22 mouse cellular contexts compared by ENCODE assay signal in the genomic region with DNA sequence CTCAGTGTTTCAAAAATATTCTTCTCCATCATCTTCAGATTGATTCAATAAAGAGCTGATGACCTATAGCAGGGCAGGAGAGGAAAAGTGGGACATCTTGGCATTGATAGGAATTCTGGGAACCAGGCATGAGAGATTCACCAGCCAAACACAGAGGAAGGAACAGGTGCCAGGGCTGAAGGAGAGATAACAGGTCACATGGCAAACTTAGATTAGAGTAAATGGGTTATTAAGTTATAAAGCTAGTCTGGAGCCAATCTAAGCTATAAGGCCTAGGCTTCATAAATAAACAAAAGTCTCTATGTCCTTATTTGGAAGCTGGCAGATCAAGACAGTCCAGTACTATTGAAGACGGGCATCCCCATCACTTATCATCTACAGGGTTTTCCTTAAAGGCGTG. TPM values are rescaled to one million over a fixed set of nuclear protein-coding genes. Genes with fewer than 3 reads are reported as not detected.
DNase-seq lines count a peak whose midpoint lies in the region; ATAC-seq and TF ChIP-seq lines count a peak whose summit lies in the region.
"Had no signal": no experiment of that assay in that cellular context is flagged by ENCODE, and none has a peak within 500 bp of the region (broad histone marks: within the 10 kb centered on the region; RNA-seq: fewer than 3 reads in every experiment).

No protein-coding gene starts in this region.

- no peak overlapping the region for H3K9ac ChIP-seq in MEL (ENCODE audit: control insufficient read depth, low read depth, low read length, poor library complexity, severe bottlenecking)
- no peak overlapping the region for H3K9ac ChIP-seq in intestine, postnatal 0 days (ENCODE audit: low read depth, low read length)
- no peak overlapping the region for H3K9ac ChIP-seq in liver, embryonic 16.5 days (ENCODE audit: low read depth, low read length)
- no peak overlapping the region for H3K9ac ChIP-seq in forebrain, embryonic 11.5 days (ENCODE audit: low read length)
- H3K9ac ChIP-seq in forebrain, embryonic 13.5 days, result no peak overlapping the region
- H3K9ac ChIP-seq: embryonic facial prominence, embryonic 15.5 days; heart, embryonic 13.5 days; hindbrain, embryonic 15.5 days had no signal

- TF ChIP-seq CTCF in MEL (IDR thresholded peaks at IDR 0.05 in 2 of 3, conservative IDR thresholded peaks at IDR 0.05 in 1 of 3; ENCODE audit: control insufficient read depth in 1 of 3, insufficient read depth in 1 of 3, low read depth in 2 of 3, low read length in 3 of 3, poor library complexity in 1 of 3, severe bottlenecking in 1 of 3), result no peak
- no peak for TF ChIP-seq CTCF in intestine, postnatal 0 days (IDR thresholded peaks at IDR 0.05; ENCODE audit: low read depth)

- no peaks in the 10 kb centered on the region for H3K79me2 ChIP-seq in MEL (ENCODE audit: control insufficient read depth, insufficient read depth, low read length, poor library complexity)

- WGBS in intestine, postnatal 0 days, result 31% methylated on average over 2 of the region's 2 CpGs
- WGBS in liver, embryonic 16.5 days (ENCODE audit: insufficient replicate concordance), result 63% methylated on average over 2 of the region's 2 CpGs
- WGBS in forebrain, embryonic 11.5 days, result 95% methylated on average over 2 of the region's 2 CpGs
- WGBS in forebrain, embryonic 13.5 days, result 84% methylated on average over 2 of the region's 2 CpGs

- ATAC-seq in erythroblast, adult 5-6 weeks (replicated peaks; ENCODE audit: low FRiP score, poor library complexity, severe bottlenecking), result peak; percentile 68
- ATAC-seq in intestine, postnatal 0 days, result peak; percentile 54
- peak; percentile 59 for ATAC-seq in liver, embryonic 16.5 days (ENCODE audit: low read depth)
- ATAC-seq in forebrain, embryonic 11.5 days (replicated peaks; ENCODE audit: low FRiP score), result no peak
- no peak for ATAC-seq in forebrain, embryonic 13.5 days
- ATAC-seq: activated CD4-positive, CD25-positive, alpha-beta regulatory T cell, adult 4 months; forebrain, embryonic 14.5 days had no signal

- no peak overlapping the region for H3K4me2 ChIP-seq in intestine, postnatal 0 days (replicated peaks; ENCODE audit: low read depth)
- peak overlapping the region; percentile 7; the same call in 1 of the 2 replicates for H3K4me2 ChIP-seq in liver, embryonic 16.5 days (ENCODE audit: low read depth, low read length)
- no peak overlapping the region for H3K4me2 ChIP-seq in forebrain, embryonic 11.5 days (ENCODE audit: low read depth, low read length, severe bottlenecking)
- no peak overlapping the region for H3K4me2 ChIP-seq in forebrain, embryonic 13.5 days
- H3K4me2 ChIP-seq: embryonic facial prominence, embryonic 15.5 days; heart, embryonic 13.5 days; hindbrain, embryonic 15.5 days had no signal

- no peak overlapping the region for H3K4me3 ChIP-seq in MEL (ENCODE audit: control insufficient read depth in 1 of 2, insufficient read depth in 1 of 2, low read depth in 2 of 2, low read length in 2 of 2)
- no peak overlapping the region for H3K4me3 ChIP-seq in intestine, postnatal 0 days (ENCODE audit: low read depth, low read length)
- H3K4me3 ChIP-seq in liver, embryonic 16.5 days (ENCODE audit: low read depth, low read length), result no peak overlapping the region
- H3K4me3 ChIP-seq in forebrain, embryonic 11.5 days (ENCODE audit: low read depth, low read length), result no peak overlapping the region
- no peak overlapping the region for H3K4me3 ChIP-seq in forebrain, embryonic 13.5 days
- H3K4me3 ChIP-seq: embryonic facial prominence, embryonic 15.5 days; gastrocnemius, adult 2 months; heart, embryonic 13.5 days; hindbrain, embryonic 15.5 days had no signal

- H3K36me3 ChIP-seq in MEL (ENCODE audit: control insufficient read depth in 1 of 2, insufficient read depth in 2 of 2, low read length in 2 of 2), result peaks cover 0 to 33% of the 10 kb centered on the region in 2 experiments; a peak in 2 of 4 replicates
- no peaks in the 10 kb centered on the region for H3K36me3 ChIP-seq in intestine, postnatal 0 days (ENCODE audit: control insufficient read depth, insufficient read depth)
- H3K36me3 ChIP-seq in liver, embryonic 16.5 days (ENCODE audit: control insufficient read depth, insufficient read depth), result no peaks in the 10 kb centered on the region
- H3K36me3 ChIP-seq in forebrain, embryonic 11.5 days (ENCODE audit: control insufficient read depth, insufficient read depth, low read length), result no peaks in the 10 kb centered on the region
- H3K36me3 ChIP-seq in forebrain, embryonic 13.5 days (ENCODE audit: poor library complexity, severe bottlenecking), result no peaks in the 10 kb centered on the region
- H3K36me3 ChIP-seq: embryonic facial prominence, embryonic 15.5 days; heart, embryonic 13.5 days; hindbrain, embryonic 15.5 days had no signal

- DNase-seq in MEL (ENCODE audit: low read depth, low spot score), result no peak
- DNase-seq in lung, postnatal 36 days, result no peak
- no peak for DNase-seq in forebrain, embryonic 11.5 days (ENCODE audit: low spot score)
- DNase-seq: adrenal gland, postnatal 14 days; cerebellum, adult 2 months; cerebellum, postnatal 14 days; embryo, embryonic 11 days; gastrocnemius, adult 2 months; gastrocnemius, postnatal 25 days; heart, postnatal 36 days had no signal

- no peaks in the 10 kb centered on the region for H3K9me3 ChIP-seq in MEL (replicated peaks; ENCODE audit: insufficient read depth, low read length)
- 0 out of 2 replicates have a peak, but pooled peaks cover 3% of the 10 kb centered on the region for H3K9me3 ChIP-seq in intestine, postnatal 0 days (ENCODE audit: control insufficient read depth)
- H3K9me3 ChIP-seq in liver, embryonic 16.5 days (replicated peaks; ENCODE audit: control insufficient read depth, low read length), result no peaks in the 10 kb centered on the region
- H3K9me3 ChIP-seq in forebrain, embryonic 11.5 days (ENCODE audit: control insufficient read depth, low read length), result no peaks in the 10 kb centered on the region
- no peaks in the 10 kb centered on the region for H3K9me3 ChIP-seq in forebrain, embryonic 13.5 days (replicated peaks)
- H3K9me3 ChIP-seq: embryonic facial prominence, embryonic 15.5 days; heart, embryonic 13.5 days; hindbrain, embryonic 15.5 days had no signal

- no peak overlapping the region; the same call in 1 of the 2 replicates for H3K27ac ChIP-seq in MEL (ENCODE audit: control insufficient read depth, low read depth, low read length)
- no peak overlapping the region for H3K27ac ChIP-seq in intestine, postnatal 0 days (ENCODE audit: low read depth, low read length)
- H3K27ac ChIP-seq in liver, embryonic 16.5 days (ENCODE audit: low read length), result 0 out of 2 replicates have a peak overlapping the region, but pooled peaks have one; percentile 23
- H3K27ac ChIP-seq in forebrain, embryonic 11.5 days (ENCODE audit: low read depth, low read length), result no peak overlapping the region
- no peak overlapping the region for H3K27ac ChIP-seq in forebrain, embryonic 13.5 days
- H3K27ac ChIP-seq: embryonic facial prominence, embryonic 15.5 days; gastrocnemius, adult 2 months; heart, embryonic 13.5 days; hindbrain, embryonic 15.5 days had no signal

- no peak for TF ChIP-seq POLR2A in MEL (IDR thresholded peaks at IDR 0.05; ENCODE audit: control insufficient read depth in 1 of 2, insufficient read depth in 1 of 2, low read depth in 1 of 2, low read length in 2 of 2, poor library complexity in 1 of 2)

- H3K27me3 ChIP-seq in MEL (ENCODE audit: control insufficient read depth in 1 of 2, insufficient read depth in 2 of 2, low read length in 2 of 2), result no peaks in the 10 kb centered on the region
- no peaks in the 10 kb centered on the region for H3K27me3 ChIP-seq in intestine, postnatal 0 days (replicated peaks; ENCODE audit: control insufficient read depth, insufficient read depth, low read length)
- no peaks in the 10 kb centered on the region for H3K27me3 ChIP-seq in liver, embryonic 16.5 days (ENCODE audit: control insufficient read depth, insufficient read depth, low read depth, low read length)
- no peaks in the 10 kb centered on the region for H3K27me3 ChIP-seq in forebrain, embryonic 11.5 days (ENCODE audit: control insufficient read depth, insufficient read depth, low read length)
- no peaks in the 10 kb centered on the region for H3K27me3 ChIP-seq in forebrain, embryonic 13.5 days
- H3K27me3 ChIP-seq: embryonic facial prominence, embryonic 15.5 days; heart, embryonic 13.5 days; hindbrain, embryonic 15.5 days had no signal

- peaks cover 14 to 17% of the 10 kb centered on the region in 2 experiments for H3K4me1 ChIP-seq in MEL (ENCODE audit: control insufficient read depth in 1 of 2, insufficient read depth in 2 of 2, low read length in 2 of 2)
- H3K4me1 ChIP-seq in intestine, postnatal 0 days (replicated peaks; ENCODE audit: control insufficient read depth, insufficient read depth, low read length), result no peaks in the 10 kb centered on the region
- H3K4me1 ChIP-seq in liver, embryonic 16.5 days (ENCODE audit: control insufficient read depth, low read depth, low read length), result peaks cover 25% of the 10 kb centered on the region
- H3K4me1 ChIP-seq in forebrain, embryonic 11.5 days (replicated peaks; ENCODE audit: control insufficient read depth, insufficient read depth, low read length), result no peaks in the 10 kb centered on the region
- no peaks in the 10 kb centered on the region for H3K4me1 ChIP-seq in forebrain, embryonic 13.5 days

- no peak for TF ChIP-seq RAD21 in MEL (IDR thresholded peaks at IDR 0.05; ENCODE audit: low read depth, low read length)

- peak in 1 of 2 experiments; percentile 65; a peak in 2 of 4 replicates for TF ChIP-seq EP300 in MEL (IDR thresholded peaks at IDR 0.05; ENCODE audit: low read depth in 1 of 2, low read length in 2 of 2)

RNA-seq across cellular contexts. Expression of a gene that starts 17.3 kb away (rescaled TPM):
- 64.8 and 74.3 TPM in 2 replicates for total RNA-seq in MEL (2012; rRNA removed)
- 10 to 100 TPM in 1 of 2 experiments, not detected in 1; 76.1 TPM for polyA plus RNA-seq in MEL (2012; ENCODE audit: insufficient read depth in 1 of 2, insufficient read length in 2 of 2, low read depth in 1 of 2, low replicate concordance in 2 of 2, missing spikeins in 1 of 2)
- total RNA-seq in erythroblast, adult 5-6 weeks (2015; ENCODE audit: low replicate concordance), result 128 and 166 TPM in 2 replicates
- total RNA-seq in erythroblast, adult 5-6 weeks (2017; ENCODE audit: low replicate concordance), result 163 and 167 TPM in 2 replicates
- polyA plus RNA-seq in intestine, postnatal 0 days (2015; fragmentation: Nextera tagmentation; extraction: Ambion mirVana), result 0.18 and 0.21 TPM in 2 replicates
- 7.5 and 9.0 TPM in 2 replicates for polyA plus RNA-seq in liver, embryonic 16.5 days (2015; fragmentation: Nextera tagmentation; extraction: Ambion mirVana)
- polyA plus RNA-seq in forebrain, embryonic 11.5 days (2014; fragmentation: Nextera tagmentation; extraction: Ambion mirVana), result 0.09 and 0.20 TPM in 2 replicates
- polyA plus RNA-seq in forebrain, embryonic 13.5 days (2015; fragmentation: Nextera tagmentation; extraction: Ambion mirVana), result 0.45 and 0.82 TPM in 2 replicates
- total RNA-seq: gastrocnemius, adult 2 months had no signal
- polyA plus RNA-seq: hindbrain, embryonic 11.5 days had no signal

RNA-seq across cellular contexts. Expression of a gene that starts 29.8 kb away (rescaled TPM):
- not detected in 2 replicates for total RNA-seq in MEL (2012; rRNA removed)
- polyA plus RNA-seq in MEL (2012; ENCODE audit: insufficient read depth in 1 of 2, insufficient read length in 2 of 2, low read depth in 1 of 2, low replicate concordance in 2 of 2, missing spikeins in 1 of 2), result not detected
- not detected in 2 replicates for total RNA-seq in erythroblast, adult 5-6 weeks (2015; ENCODE audit: low replicate concordance)
- not detected in 2 replicates for total RNA-seq in erythroblast, adult 5-6 weeks (2017; ENCODE audit: low replicate concordance)
- 38.4 and 39.2 TPM in 2 replicates for polyA plus RNA-seq in intestine, postnatal 0 days (2015; fragmentation: Nextera tagmentation; extraction: Ambion mirVana)
- polyA plus RNA-seq in liver, embryonic 16.5 days (2015; fragmentation: Nextera tagmentation; extraction: Ambion mirVana), result 1.1 and 1.6 TPM in 2 replicates
- polyA plus RNA-seq in forebrain, embryonic 11.5 days (2014; fragmentation: Nextera tagmentation; extraction: Ambion mirVana), result 1.2 and 1.6 TPM in 2 replicates
- 2.4 and 2.6 TPM in 2 replicates for polyA plus RNA-seq in forebrain, embryonic 13.5 days (2015; fragmentation: Nextera tagmentation; extraction: Ambion mirVana)
- total RNA-seq: common myeloid progenitor, adult 5-6 weeks; granulocyte monocyte progenitor cell, adult 5-6 weeks had no signal
- polyA plus RNA-seq: activated CD4-positive, CD25-positive, alpha-beta regulatory T cell, adult 4 months had no signal

Comparison
In these comparisons a context has a peak if more than half of its experiments do, and no peak if none do; other contexts are left out.
1. ATAC-seq: peak in erythroblast, adult 5-6 weeks (single experiment), intestine, postnatal 0 days (single experiment) and liver, embryonic 16.5 days (single experiment); none in forebrain, embryonic 11.5 days (single experiment) and forebrain, embryonic 13.5 days (single experiment).
2. RNA of a gene that starts 29.8 kb away (polyA plus RNA-seq): 38.4 to 39.2 TPM in intestine, postnatal 0 days; 2.4 to 2.6 TPM in forebrain, embryonic 13.5 days, 1.2 to 1.6 TPM in forebrain, embryonic 11.5 days, 1.1 to 1.6 TPM in liver, embryonic 16.5 days and not detected in MEL; every median in the first group is over 10 times any median in the second.